Mouse (Mus musculus) adrenal gland (tissue): ENCODE data around the gene Olfr49.

Experiments
- intact Hi-C: fragments of 180-260 bp; cut with DNase I; formaldehyde crosslinking; loops from one replicate; pipeline ENCODE4 v1.15.1; 2025

The Olfr49 gene

DNA sequence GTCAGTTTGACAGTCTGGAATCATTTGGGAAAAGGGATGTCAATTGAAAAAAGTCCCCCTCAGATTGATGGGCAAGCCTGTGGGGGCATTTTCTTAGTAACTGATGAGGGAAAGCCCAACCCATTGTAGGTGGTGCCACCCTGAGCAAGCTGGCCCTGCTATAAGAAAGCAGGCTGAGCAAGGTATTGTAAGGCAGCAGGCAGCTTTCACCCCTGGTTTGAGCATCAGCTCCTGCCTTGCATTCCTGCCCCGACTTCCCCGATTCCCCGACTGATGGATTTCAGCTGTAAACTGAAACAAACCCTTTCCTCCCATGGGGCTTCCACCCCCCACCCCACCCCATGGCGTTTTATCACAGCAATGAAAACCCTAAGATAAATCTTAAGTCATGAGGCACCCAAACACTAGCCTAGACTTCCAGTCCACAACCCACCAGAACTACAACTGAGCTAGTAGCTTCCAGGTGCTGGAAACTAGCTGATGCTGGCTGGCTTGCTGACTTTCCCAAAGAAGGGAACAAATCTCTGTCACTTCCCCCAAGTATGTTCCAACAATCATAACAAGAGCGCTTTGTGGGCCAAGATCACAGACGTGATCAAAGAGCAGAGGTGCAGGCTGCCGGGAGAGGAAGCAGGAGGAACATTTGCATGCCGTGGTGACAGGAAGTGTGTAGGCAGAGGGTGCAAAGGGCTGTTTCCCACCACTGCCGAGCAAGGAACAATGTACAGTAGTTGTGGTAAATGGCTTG is 51.8 kb downstream of the Olfr49 start:
- intact Hi-C loops = no loop called here

DNA sequence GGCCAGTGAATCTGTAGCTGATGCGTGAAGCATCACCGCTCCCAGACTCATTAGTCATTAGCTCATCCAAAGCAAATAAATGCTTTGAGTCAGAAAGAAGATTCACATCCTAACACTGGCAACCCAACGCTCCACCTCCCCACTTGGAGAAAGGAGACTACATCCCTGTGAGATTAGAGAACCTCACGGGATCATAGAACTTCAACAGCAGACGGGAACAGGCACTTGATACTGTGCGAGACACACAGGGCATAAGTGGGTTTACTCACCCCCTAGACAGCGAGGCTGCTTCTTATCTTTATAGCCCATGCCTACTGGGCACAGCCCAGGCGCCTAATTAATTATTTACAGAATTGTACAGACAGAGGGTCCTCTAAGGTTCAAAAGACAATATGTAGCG is 52.6 kb downstream of the Olfr49 start:
- intact Hi-C loops = no loop called here

DNA sequence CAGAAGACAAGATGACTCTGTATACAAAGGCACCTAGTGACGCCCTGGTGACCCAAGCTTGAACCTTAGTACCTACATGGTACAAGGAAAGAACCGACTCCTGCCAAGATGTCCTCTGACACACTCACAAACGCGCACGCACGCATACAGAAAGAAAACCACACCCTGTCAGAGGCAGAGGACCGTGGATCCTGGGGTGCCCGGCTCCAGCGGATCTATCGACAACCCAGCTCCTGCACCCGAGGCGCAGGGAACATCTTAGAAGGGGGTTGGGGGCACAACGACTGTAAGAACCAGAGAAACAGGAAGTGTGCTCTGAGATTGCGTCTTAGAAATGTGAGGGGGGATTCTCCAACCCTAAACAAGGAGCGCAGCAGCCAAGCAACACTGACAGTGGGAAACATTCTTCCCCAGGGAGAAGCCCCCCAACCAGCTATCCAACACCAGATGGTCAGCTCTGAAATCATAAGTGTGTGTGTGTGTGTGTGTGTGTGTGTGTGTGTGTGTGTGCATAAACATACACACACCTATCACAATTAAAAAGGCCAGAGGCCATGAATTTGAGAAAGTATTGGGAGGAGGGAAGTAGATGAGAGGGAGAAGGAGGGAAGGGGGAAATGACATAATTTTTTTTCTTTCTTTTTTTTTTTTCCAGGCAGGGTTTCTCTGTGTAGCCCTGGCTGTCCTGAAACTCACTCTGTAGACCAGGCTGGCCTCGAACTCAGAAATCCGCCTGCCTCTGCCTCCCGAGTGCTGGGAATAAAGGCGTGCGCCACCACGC is 53.4 kb downstream of the Olfr49 start:
- intact Hi-C loops = no loop called here

DNA sequence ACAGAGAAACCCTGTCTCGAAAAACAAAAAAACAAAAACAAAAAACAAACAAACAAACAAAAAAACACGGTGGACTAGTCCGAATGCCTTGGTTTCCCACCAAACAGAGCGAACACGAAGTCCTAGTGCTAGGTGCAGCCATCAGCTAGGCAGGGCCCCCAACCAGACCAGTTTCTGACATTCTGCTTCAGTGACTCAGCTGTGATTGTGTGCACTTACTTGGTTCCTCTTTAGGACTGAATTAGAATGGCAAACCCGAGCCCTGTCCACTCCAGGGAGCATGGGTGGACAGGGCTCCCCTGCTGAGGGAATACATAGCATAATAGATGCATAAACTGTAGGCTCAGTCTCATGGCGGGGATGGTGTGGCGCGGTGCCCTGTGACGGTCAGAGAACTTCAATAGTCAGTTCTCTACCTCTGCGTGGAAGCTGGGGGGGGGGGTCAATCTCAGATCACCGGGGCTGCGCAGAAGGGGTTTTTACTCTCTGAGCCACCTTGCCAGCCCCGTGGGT is 54.0 kb downstream of the Olfr49 start:
- intact Hi-C loops = no loop called here

DNA sequence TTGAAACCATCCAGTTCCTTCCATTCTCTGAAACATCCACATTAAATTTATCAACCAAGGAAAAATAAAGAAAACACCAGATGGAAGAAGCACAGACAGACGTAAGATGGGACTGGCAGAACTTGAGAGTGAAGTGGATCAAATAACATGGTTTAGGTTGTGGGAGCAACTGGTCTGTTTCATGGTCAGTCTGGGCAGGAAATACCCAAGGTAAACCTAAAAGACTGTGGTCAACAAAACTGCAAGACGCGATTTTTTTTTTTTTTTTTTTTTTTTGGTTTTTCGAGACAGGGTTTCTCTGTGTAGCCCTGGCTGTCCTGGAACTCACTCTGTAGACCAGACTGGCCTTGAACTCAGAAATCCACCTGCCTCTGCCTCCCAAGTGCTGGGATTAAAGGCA is 54.9 kb downstream of the Olfr49 start:
- intact Hi-C loops = loop anchor here (2.0 to 5.0 kb wide), 4 partner anchors 117 to 267 kb away; no protein-coding TSS in a partner anchor

DNA sequence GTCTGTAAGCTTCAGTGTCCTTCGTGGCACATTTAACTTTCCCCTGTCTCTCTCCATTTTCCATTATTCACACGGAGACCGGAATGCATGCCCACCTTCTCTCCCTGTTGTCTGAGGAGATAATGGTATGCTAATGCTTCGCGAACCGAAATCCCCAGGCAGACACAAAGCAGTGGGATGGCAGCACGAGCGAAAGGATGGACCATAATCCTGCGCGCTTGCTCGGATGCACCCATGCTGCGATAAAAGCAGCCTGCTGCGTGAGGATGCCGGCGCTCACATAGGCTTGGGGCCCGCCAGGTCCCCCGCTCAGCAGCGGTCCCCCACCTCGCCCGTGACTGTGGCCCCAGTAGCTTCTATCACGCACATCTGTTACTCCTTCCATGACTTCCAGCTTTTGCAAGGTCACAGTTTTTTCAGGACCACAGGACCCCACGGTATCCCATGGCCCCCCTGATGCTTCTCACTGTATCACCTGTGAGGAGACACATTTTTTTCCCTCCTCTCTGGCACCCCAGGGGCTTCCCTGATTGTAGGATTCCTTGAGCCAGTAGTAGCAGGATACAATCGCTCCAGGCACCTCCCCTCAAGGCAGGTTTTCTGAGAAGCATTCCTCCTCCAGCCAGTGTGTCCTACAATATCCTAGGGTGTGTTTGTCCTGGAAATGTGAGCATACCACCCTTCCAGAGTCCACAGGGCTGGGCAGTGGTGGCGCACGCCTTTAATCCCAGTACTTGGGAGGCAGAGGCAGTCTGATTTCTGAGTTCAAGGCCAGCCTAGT is 55.6 kb downstream of the Olfr49 start:
- intact Hi-C loops = loop anchor here (2.0 to 5.0 kb wide), 4 partner anchors 118 to 268 kb away; no protein-coding TSS in a partner anchor

DNA sequence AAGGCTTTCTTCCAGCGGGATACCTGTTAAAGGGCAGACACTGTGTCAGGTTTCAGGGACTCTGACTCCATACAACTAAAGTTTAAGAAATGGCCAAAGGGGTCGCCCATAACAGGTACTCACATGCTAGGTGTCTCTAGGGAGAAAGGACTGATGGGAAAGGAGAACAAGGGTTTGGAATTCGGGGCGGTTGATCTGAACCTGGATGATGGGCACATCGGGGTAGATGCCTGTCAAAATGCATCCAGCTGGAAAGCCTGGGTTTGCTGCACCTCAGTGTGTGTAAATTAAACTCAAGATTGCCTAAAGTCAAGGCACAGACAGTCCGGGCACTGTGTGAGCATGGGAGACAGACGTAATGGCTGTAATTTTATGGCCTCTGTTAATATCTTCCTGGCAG is 56.2 kb downstream of the Olfr49 start:
- intact Hi-C loops = loop anchor here (2.0 to 5.0 kb wide), 4 partner anchors 119 to 269 kb away; no protein-coding TSS in a partner anchor
